Mouse (Mus musculus) lung, postnatal 36 days (tissue): ENCODE data around the gene Rcvrn.

Source experiments
- DNase-seq: peaks from one replicate; pipeline ENCODE4 v3.0.0; 2022; ENCODE audit warnings: mixed read lengths

The Rcvrn gene

GRCm38 (mm10) chr11:67670031-67670430 is 25.1 kb upstream of the Rcvrn start:
- DNase-seq, result no peak

- DNase-seq, result no peak
Observed at GRCm38 (mm10) chr11:67672140-67672539, 23.0 kb upstream of the Rcvrn start.

- peak; percentile 78 for DNase-seq
Observed at GRCm38 (mm10) chr11:67675562-67676540, 19.3 kb upstream of the Rcvrn start.

- no peak for DNase-seq
Observed at GRCm38 (mm10) chr11:67679300-67679699, 15.8 kb upstream of the Rcvrn start.

GRCm38 (mm10) chr11:67679930-67680329 is 15.2 kb upstream of the Rcvrn start:
- DNase-seq, result no peak

- DNase-seq, result no peak
Observed at GRCm38 (mm10) chr11:67681871-67682270, 13.3 kb upstream of the Rcvrn start.

GRCm38 (mm10) chr11:67686109-67686508 is 9.0 kb upstream of the Rcvrn start:
- no peak for DNase-seq

GRCm38 (mm10) chr11:67712976-67713375 is 17.9 kb downstream of the Rcvrn start:
- DNase-seq, result no peak

GRCm38 (mm10) chr11:67715382-67715781 is 20.3 kb downstream of the Rcvrn start:
- no peak for DNase-seq

- no peak for DNase-seq
Observed at GRCm38 (mm10) chr11:67721485-67721884, 26.4 kb downstream of the Rcvrn start.

- DNase-seq, result no peak
Observed at GRCm38 (mm10) chr11:67722399-67723156, 27.5 kb downstream of the Rcvrn start.

GRCm38 (mm10) chr11:67723231-67724013 is 28.3 kb downstream of the Rcvrn start:
- DNase-seq, result no peak

- DNase-seq, result no peak
Observed at GRCm38 (mm10) chr11:67727095-67727494, 32.0 kb downstream of the Rcvrn start.

GRCm38 (mm10) chr11:67728726-67729125 is 33.6 kb downstream of the Rcvrn start:
- DNase-seq, result no peak

- DNase-seq, result no peak
Observed at GRCm38 (mm10) chr11:67731056-67731455, 35.9 kb downstream of the Rcvrn start.

GRCm38 (mm10) chr11:67733726-67734125 is 38.6 kb downstream of the Rcvrn start:
- DNase-seq, result no peak

GRCm38 (mm10) chr11:67734597-67734996 is 39.5 kb downstream of the Rcvrn start:
- no peak for DNase-seq

GRCm38 (mm10) chr11:67738345-67738744 is 43.2 kb downstream of the Rcvrn start:
- DNase-seq, result no peak

GRCm38 (mm10) chr11:67738846-67739490 is 43.8 kb downstream of the Rcvrn start:
- DNase-seq, result no peak

- DNase-seq, result no peak
Observed at GRCm38 (mm10) chr11:67741569-67741968, 46.4 kb downstream of the Rcvrn start.
